Mouse (Mus musculus) bone marrow, adult 2 months (tissue): Measurements from ENCODE around the gene Appl1.

Source experiments
- CTCF ChIP-seq: fragments of 200-500 bp; IDR thresholded peaks from 2 replicates; pipeline ENCODE4 v1.5.1; 2011; ENCODE audit warnings: low read length, control low read depth; ENCODE audit not compliant: control insufficient read depth, insufficient read depth
- POLR2A ChIP-seq: fragments of 200-500 bp; IDR thresholded peaks from 2 replicates; pipeline ENCODE4 v1.6.1; 2011; ENCODE audit warnings: low read depth, mild to moderate bottlenecking, control low read depth, low read length, borderline replicate concordance; ENCODE audit not compliant: control insufficient read depth

GRCm38 (mm10) chr14:26975490-26975889, 4.5 kb upstream of the Appl1 start:
- no peak for TF ChIP-seq POLR2A
- TF ChIP-seq CTCF: no peak
